Mouse (Mus musculus) cerebellum, adult 2 months (tissue): ENCODE measurements around the gene Enox1.

Experiments used
- CTCF ChIP-seq: fragments of 200-500 bp; IDR thresholded peaks from 2 replicates; pipeline ENCODE4 v1.5.1; 2011; ENCODE audit warnings: low read depth, mild to moderate bottlenecking, control low read depth, low read length, moderate library complexity, borderline replicate concordance; ENCODE audit not compliant: insufficient read depth
- POLR2A ChIP-seq: fragments of 200-500 bp; IDR thresholded peaks from 2 replicates; pipeline ENCODE4 v1.6.1; 2011; ENCODE audit warnings: low read length, control low read depth, borderline replicate concordance; ENCODE audit not compliant: insufficient read depth

GRCm38 (mm10) chr14:77689816-77690215, 533.3 kb downstream of the Enox1 start:
- TF ChIP-seq CTCF = no peak
- no peak for TF ChIP-seq POLR2A
